In genomic region chr7:28948746-28949145, GRCm38 (mm10) we compare ENCODE assay signal across 12 mouse cellular contexts. TPM values are rescaled to one million over a fixed set of nuclear protein-coding genes. Genes with fewer than 3 reads are reported as not detected.
DNase-seq lines count a peak whose midpoint lies in the region; ATAC-seq lines count a peak whose summit lies in the region.
"Had no signal": no experiment of that assay in that cellular context is flagged by ENCODE, and none has a peak within 500 bp of the region (broad histone marks: within the 10 kb centered on the region; RNA-seq: fewer than 3 reads in every experiment).

No protein-coding gene starts in this region.

- peaks cover 20% of the 10 kb centered on the region; the same call in 1 of the 2 replicates for H3K36me3 ChIP-seq in heart, embryonic 12.5 days
- peaks cover 51% of the 10 kb centered on the region for H3K36me3 ChIP-seq in liver, embryonic 13.5 days
- H3K36me3 ChIP-seq in intestine, embryonic 14.5 days (ENCODE audit: control insufficient read depth, insufficient read depth, low read length): 0 out of 2 replicates have a peak, but pooled peaks cover 13% of the 10 kb centered on the region
- H3K36me3 ChIP-seq in stomach, embryonic 16.5 days (ENCODE audit: control insufficient read depth, insufficient read depth, low read length): 0 out of 2 replicates have a peak, but pooled peaks cover 4% of the 10 kb centered on the region
- 0 out of 2 replicates have a peak, but pooled peaks cover under 1% of the 10 kb centered on the region for H3K36me3 ChIP-seq in midbrain, embryonic 16.5 days (ENCODE audit: control insufficient read depth, insufficient read depth, low read length)

- no peak for DNase-seq in heart, postnatal 36 days
- DNase-seq in liver, embryonic 13.5 days: no peak
- DNase-seq in liver: no peak
- DNase-seq in intestine, embryonic 14.5 days (ENCODE audit: low spot score): no peak
- no peak for DNase-seq in ovary, adult 18-20 months (ENCODE audit: low spot score)
- DNase-seq: adrenal gland, postnatal 25 days; cerebellum, adult 18-20 months; kidney, adult 8-10 months had no signal

- no peak overlapping the region for H3K4me3 ChIP-seq in heart, embryonic 12.5 days
- H3K4me3 ChIP-seq in liver, embryonic 13.5 days (replicated peaks): no peak overlapping the region
- no peak overlapping the region for H3K4me3 ChIP-seq in intestine, embryonic 14.5 days (ENCODE audit: low read depth, low read length)
- no peak overlapping the region for H3K4me3 ChIP-seq in stomach, embryonic 16.5 days (replicated peaks; ENCODE audit: low read length)
- no peak overlapping the region for H3K4me3 ChIP-seq in midbrain, embryonic 16.5 days (ENCODE audit: low read depth, low read length)

- no peaks in the 10 kb centered on the region for H3K9me3 ChIP-seq in heart, embryonic 12.5 days (replicated peaks)
- H3K9me3 ChIP-seq in liver, embryonic 13.5 days (replicated peaks): no peaks in the 10 kb centered on the region
- no peaks in the 10 kb centered on the region for H3K9me3 ChIP-seq in intestine, embryonic 14.5 days (ENCODE audit: control insufficient read depth, low read length)
- no peaks in the 10 kb centered on the region for H3K9me3 ChIP-seq in stomach, embryonic 16.5 days (replicated peaks; ENCODE audit: control insufficient read depth, low read length)
- H3K9me3 ChIP-seq in midbrain, embryonic 16.5 days (replicated peaks; ENCODE audit: control insufficient read depth, low read length, poor library complexity, severe bottlenecking): no peaks in the 10 kb centered on the region

- 0 out of 2 replicates have a peak overlapping the region, but pooled peaks have one; percentile 21 for H3K9ac ChIP-seq in heart, embryonic 12.5 days
- peak overlapping the region; percentile 20; the same call in 1 of the 2 replicates for H3K9ac ChIP-seq in liver, embryonic 13.5 days
- no peak overlapping the region for H3K9ac ChIP-seq in intestine, embryonic 14.5 days (ENCODE audit: low read length)
- peak overlapping the region; percentile 48 for H3K9ac ChIP-seq in stomach, embryonic 16.5 days (ENCODE audit: low read length)
- no peak overlapping the region for H3K9ac ChIP-seq in midbrain, embryonic 16.5 days (ENCODE audit: low read depth, low read length)

- H3K27me3 ChIP-seq in heart, embryonic 12.5 days (replicated peaks): no peaks in the 10 kb centered on the region
- no peaks in the 10 kb centered on the region for H3K27me3 ChIP-seq in liver, embryonic 13.5 days
- no peaks in the 10 kb centered on the region for H3K27me3 ChIP-seq in intestine, embryonic 14.5 days (replicated peaks; ENCODE audit: control insufficient read depth, insufficient read depth, low read length)
- no peaks in the 10 kb centered on the region for H3K27me3 ChIP-seq in stomach, embryonic 16.5 days (ENCODE audit: control insufficient read depth, insufficient read depth, low read length)
- H3K27me3 ChIP-seq in midbrain, embryonic 16.5 days (ENCODE audit: control insufficient read depth, insufficient read depth, low read depth, low read length): no peaks in the 10 kb centered on the region

- WGBS in heart, embryonic 12.5 days: 84% methylated on average over 7 of the region's 7 CpGs
- WGBS in liver, embryonic 13.5 days (ENCODE audit: insufficient replicate concordance): 87% methylated on average over 7 of the region's 7 CpGs
- 83% methylated on average over 7 of the region's 7 CpGs for WGBS in intestine, embryonic 14.5 days
- WGBS in stomach, embryonic 16.5 days: 85% methylated on average over 7 of the region's 7 CpGs
- 95% methylated on average over 7 of the region's 7 CpGs for WGBS in midbrain, embryonic 16.5 days

- intact Hi-C loops in heart, postnatal 36 days (cut with DNase I): no loop called here

- H3K27ac ChIP-seq in heart, embryonic 12.5 days (ENCODE audit: poor library complexity, severe bottlenecking): peak overlapping the region; percentile 99
- H3K27ac ChIP-seq in liver, embryonic 13.5 days: 0 out of 2 replicates have a peak overlapping the region, but pooled peaks have one; percentile 16
- H3K27ac ChIP-seq in intestine, embryonic 14.5 days (ENCODE audit: low read depth): 0 out of 2 replicates have a peak overlapping the region, but pooled peaks have one; percentile 25
- H3K27ac ChIP-seq in stomach, embryonic 16.5 days (ENCODE audit: low read length): peak overlapping the region; percentile 83
- no peak overlapping the region for H3K27ac ChIP-seq in midbrain, embryonic 16.5 days (ENCODE audit: low read length)
- H3K27ac ChIP-seq: macrophage had no signal

- H3K4me2 ChIP-seq in heart, embryonic 12.5 days: no peak overlapping the region
- no peak overlapping the region for H3K4me2 ChIP-seq in liver, embryonic 13.5 days
- no peak overlapping the region for H3K4me2 ChIP-seq in intestine, embryonic 14.5 days (ENCODE audit: low read length)
- peak overlapping the region; percentile 3; the same call in 1 of the 2 replicates for H3K4me2 ChIP-seq in stomach, embryonic 16.5 days (ENCODE audit: low read depth, low read length)
- H3K4me2 ChIP-seq in midbrain, embryonic 16.5 days (ENCODE audit: low read length): no peak overlapping the region

- H3K4me1 ChIP-seq in heart, embryonic 12.5 days (replicated peaks): peaks cover 94% of the 10 kb centered on the region
- peaks cover 98% of the 10 kb centered on the region for H3K4me1 ChIP-seq in liver, embryonic 13.5 days (replicated peaks)
- peaks cover 87% of the 10 kb centered on the region for H3K4me1 ChIP-seq in intestine, embryonic 14.5 days (replicated peaks; ENCODE audit: control insufficient read depth, insufficient read depth, low read length)
- peaks cover 80% of the 10 kb centered on the region for H3K4me1 ChIP-seq in stomach, embryonic 16.5 days (ENCODE audit: control insufficient read depth, insufficient read depth, low read length)
- H3K4me1 ChIP-seq in midbrain, embryonic 16.5 days (ENCODE audit: control insufficient read depth, insufficient read depth, low read length): peaks cover 7% of the 10 kb centered on the region; the same call in 1 of the 2 replicates

- ATAC-seq in heart, embryonic 12.5 days (ENCODE audit: insufficient number of reproducible peaks, low FRiP score): no peak
- no peak for ATAC-seq in liver, embryonic 13.5 days (ENCODE audit: low read depth)
- ATAC-seq in intestine, embryonic 14.5 days (replicated peaks; ENCODE audit: low FRiP score, low TSS enrichment, low read depth): no peak
- no peak for ATAC-seq in stomach, embryonic 16.5 days (ENCODE audit: insufficient read depth, low FRiP score)
- no peak for ATAC-seq in midbrain, embryonic 16.5 days

RNA-seq across cellular contexts. Expression of gene Actn4, which starts 13.4 kb away (rescaled TPM):
- 317 and 318 TPM in 2 replicates for polyA plus RNA-seq in heart, embryonic 12.5 days (2016; fragmentation: Nextera tagmentation; extraction: Ambion mirVana)
- total RNA-seq in heart, postnatal 36 days (2021): 10 to 100 TPM; 69.4 to 81.8 TPM
- 116 and 131 TPM in 2 replicates for polyA plus RNA-seq in liver, embryonic 13.5 days (2015; fragmentation: Nextera tagmentation; extraction: Ambion mirVana)
- 298 and 300 TPM in 2 replicates for polyA plus RNA-seq in intestine, embryonic 14.5 days (2014; fragmentation: Nextera tagmentation; extraction: Ambion mirVana)
- polyA plus RNA-seq in stomach, embryonic 16.5 days (2015; fragmentation: Nextera tagmentation; extraction: Ambion mirVana): 413 and 449 TPM in 2 replicates
- 132 and 133 TPM in 2 replicates for polyA plus RNA-seq in midbrain, embryonic 16.5 days (2015; fragmentation: Nextera tagmentation; extraction: Ambion mirVana)

RNA-seq across cellular contexts. Expression of gene Eif3k, which starts 32.9 kb away (rescaled TPM):
- 254 and 255 TPM in 2 replicates for polyA plus RNA-seq in heart, embryonic 12.5 days (2016; fragmentation: Nextera tagmentation; extraction: Ambion mirVana)
- 100 to 1,000 TPM; 159 to 163 TPM for total RNA-seq in heart, postnatal 36 days (2021)
- 294 and 308 TPM in 2 replicates for polyA plus RNA-seq in liver, embryonic 13.5 days (2015; fragmentation: Nextera tagmentation; extraction: Ambion mirVana)
- 444 and 452 TPM in 2 replicates for polyA plus RNA-seq in intestine, embryonic 14.5 days (2014; fragmentation: Nextera tagmentation; extraction: Ambion mirVana)
- 339 and 345 TPM in 2 replicates for polyA plus RNA-seq in stomach, embryonic 16.5 days (2015; fragmentation: Nextera tagmentation; extraction: Ambion mirVana)
- 279 TPM in 2 replicates for polyA plus RNA-seq in midbrain, embryonic 16.5 days (2015; fragmentation: Nextera tagmentation; extraction: Ambion mirVana)

RNA-seq across cellular contexts. Expression of gene Map4k1, which starts 33.1 kb away (rescaled TPM):
- 5.8 and 6.5 TPM in 2 replicates for polyA plus RNA-seq in heart, embryonic 12.5 days (2016; fragmentation: Nextera tagmentation; extraction: Ambion mirVana)
- under 1 TPM; 0.61 to 0.81 TPM for total RNA-seq in heart, postnatal 36 days (2021)
- 27.4 and 29.1 TPM in 2 replicates for polyA plus RNA-seq in liver, embryonic 13.5 days (2015; fragmentation: Nextera tagmentation; extraction: Ambion mirVana)
- polyA plus RNA-seq in intestine, embryonic 14.5 days (2014; fragmentation: Nextera tagmentation; extraction: Ambion mirVana): 10.0 and 11.6 TPM in 2 replicates
- polyA plus RNA-seq in stomach, embryonic 16.5 days (2015; fragmentation: Nextera tagmentation; extraction: Ambion mirVana): 7.9 and 8.4 TPM in 2 replicates
- 11.8 and 13.2 TPM in 2 replicates for polyA plus RNA-seq in midbrain, embryonic 16.5 days (2015; fragmentation: Nextera tagmentation; extraction: Ambion mirVana)

Comparison
In these comparisons a context has a peak if more than half of its experiments do, and no peak if none do; other contexts are left out.
1. H3K9ac ChIP-seq: peak in heart, embryonic 12.5 days (single experiment), liver, embryonic 13.5 days (single experiment) and stomach, embryonic 16.5 days (single experiment); none in intestine, embryonic 14.5 days (single experiment) and midbrain, embryonic 16.5 days (single experiment).